Mouse (Mus musculus) neutrophil, adult 65 days (primary cell): ENCODE results near the gene Lrrc47. TPM values are rescaled to one million over a fixed set of nuclear protein-coding genes. Genes with fewer than 3 reads are reported as not detected.

Experiments
- total RNA-seq: library from RNA; stranded (reverse); gene quantifications from 2 replicates; pipeline ENCODE4 v1.2.4, GENCODE M21; 2023

The Lrrc47 gene
- total RNA-seq = 26.1 and 42.1 TPM in 2 replicates

DNA sequence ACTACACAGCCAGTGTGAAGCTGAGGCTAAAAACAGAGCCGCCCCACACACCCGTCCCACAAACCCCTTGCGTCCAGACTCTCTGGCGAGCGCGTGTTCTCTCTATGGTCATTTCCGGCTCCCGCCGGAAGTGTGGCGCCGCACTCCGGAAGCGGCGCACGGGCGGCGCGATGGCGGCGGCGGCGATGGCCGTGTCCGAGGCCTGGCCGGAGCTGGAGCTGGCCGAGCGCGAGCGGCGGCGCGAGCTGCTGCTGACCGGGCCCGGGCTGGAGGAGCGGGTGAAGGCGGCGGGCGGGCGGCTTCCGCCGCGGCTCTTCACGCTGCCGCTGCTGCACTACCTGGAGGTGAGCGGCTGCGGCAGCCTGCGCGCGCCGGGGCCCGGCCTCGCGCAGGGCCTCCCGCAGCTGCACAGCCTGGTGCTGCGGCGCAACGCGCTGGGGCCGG lies at the start of gene Lrrc47:
Gene Lrrc47, plus strand, starts transcription at position 86 of the 444 bp plus-strand sequence.

DNA sequence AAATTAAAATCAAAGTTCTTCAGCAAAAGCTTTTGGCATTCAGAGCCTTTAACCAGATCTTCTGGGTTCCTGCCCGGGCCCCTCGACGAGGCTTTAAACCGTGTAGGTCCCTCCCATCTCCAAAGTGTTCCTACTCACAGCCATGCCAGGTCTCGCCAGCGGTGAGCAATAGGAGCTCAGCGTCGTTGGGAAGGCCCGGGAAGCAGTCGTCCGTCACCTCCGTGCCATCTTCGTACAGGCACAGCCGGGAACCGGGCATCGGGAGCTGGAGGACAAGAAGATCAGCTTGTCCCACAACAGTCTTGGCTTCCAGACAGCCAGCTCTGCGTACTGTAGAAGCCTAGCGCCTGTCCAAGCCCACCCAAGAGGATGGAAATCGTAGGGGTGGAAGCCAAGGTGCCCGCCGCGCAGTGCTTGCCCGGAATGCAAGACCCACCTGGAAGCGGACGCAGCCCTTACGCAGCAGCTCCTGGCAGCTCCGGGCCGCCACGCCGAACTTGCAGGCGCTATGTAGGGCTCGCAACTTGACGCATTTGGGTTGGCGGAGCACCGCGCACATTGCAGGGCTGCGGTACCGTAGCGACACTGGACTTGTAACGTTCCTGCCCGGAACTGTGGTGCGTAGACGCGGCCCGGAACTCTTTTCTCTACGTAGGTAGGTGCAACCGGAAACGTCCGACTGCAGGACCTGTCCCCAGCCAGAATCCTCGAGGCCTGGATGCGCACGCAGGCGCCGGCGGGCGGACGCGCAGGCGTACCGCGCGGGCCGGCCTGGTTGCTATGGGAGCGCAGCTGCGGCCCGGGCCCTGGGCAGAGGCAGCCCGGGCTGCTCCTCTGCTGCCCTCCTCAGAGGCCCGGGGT lies 36.9 kb upstream of the Lrrc47 start, which contains the start of the genes Dffb and Cep104:
Gene Dffb, minus strand, starts transcription at position 696 of the 861 bp plus-strand sequence.
Gene Cep104, plus strand, starts transcription at position 764 of the 861 bp plus-strand sequence.

DNA sequence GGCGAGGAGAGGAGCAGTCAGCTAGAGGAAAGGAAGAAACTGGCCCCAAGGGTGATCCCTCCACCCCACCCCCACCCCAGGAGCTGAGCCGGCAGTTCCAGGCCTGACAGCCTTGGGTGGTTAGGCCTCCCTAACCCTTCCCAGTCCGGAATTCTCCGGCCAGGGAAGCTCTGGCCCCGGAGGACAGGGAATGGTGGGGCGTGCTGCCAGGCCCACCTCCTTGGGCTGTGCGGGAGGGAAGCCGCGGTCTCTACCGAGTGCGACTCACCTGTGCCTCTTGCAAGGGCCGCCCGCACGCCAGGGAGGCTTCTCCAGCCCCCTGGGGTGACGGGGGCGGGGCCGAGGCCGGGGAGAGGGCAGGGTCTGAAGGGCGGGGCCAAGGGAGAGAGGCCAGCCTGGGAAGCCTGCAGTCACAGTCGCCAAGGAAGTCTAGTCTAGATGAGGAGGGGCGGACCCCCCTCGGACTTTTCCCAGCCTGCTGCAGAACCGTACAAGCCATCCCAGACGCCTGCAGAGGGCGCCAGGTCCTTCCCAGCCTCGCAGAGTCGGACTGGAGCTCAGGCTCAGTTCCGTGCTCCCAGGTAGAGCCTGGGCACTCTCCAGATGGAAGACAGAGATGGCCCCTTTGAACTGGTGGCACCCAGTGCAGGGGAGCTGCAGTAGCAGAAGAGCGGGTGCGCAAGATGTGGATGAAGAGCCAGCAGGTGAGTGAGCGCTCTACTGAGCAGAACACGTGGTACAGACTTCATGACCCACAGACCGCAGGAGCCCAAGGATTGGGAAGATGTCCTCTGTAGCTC lies 14.3 kb downstream of the Lrrc47 start, which contains the start of gene Smim1:
Gene Smim1, minus strand, starts transcription at position 590 of the 800 bp plus-strand sequence.

DNA sequence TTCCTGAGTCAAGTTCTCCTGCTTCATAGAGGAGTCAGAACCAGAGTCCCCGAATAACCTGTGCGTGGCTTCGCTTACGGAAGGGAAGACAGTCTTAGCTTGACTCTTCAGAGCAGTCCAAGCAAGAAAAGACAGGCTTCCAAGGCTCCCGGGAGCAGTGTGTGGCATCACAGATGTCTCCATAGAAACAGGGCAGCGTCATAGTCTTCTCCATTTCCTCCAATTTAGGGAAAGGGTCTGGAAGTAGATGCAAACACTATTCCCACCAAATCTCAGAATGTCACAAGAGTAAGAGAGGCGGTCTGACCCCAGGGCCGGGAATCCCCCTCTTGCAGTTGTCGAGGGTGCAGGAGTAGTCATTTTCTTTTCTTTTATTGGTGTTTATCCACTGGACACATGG lies 31.0 kb downstream of the Lrrc47 start, which contains the start of gene Ccdc27:
Gene Ccdc27, minus strand, starts transcription at position 101 of the 400 bp plus-strand sequence.

Other genes with a start within 250 kb of the Lrrc47 start
- gene A430005L14Rik, start 54.5 kb upstream of the Lrrc47 start, total RNA-seq = 9.8 and 14.2 TPM in 2 replicates
- gene Dffb, start 36.6 kb upstream of the Lrrc47 start, total RNA-seq = 10.7 and 11.3 TPM in 2 replicates
- gene Cep104, start 36.5 kb upstream of the Lrrc47 start, total RNA-seq = 5.4 and 6.6 TPM in 2 replicates
- 0.18 TPM in 1 of 2 replicates, not detected in the other for gene Smim1, start 14.5 kb downstream of the Lrrc47 start, total RNA-seq
- gene Ccdc27, start 30.9 kb downstream of the Lrrc47 start, total RNA-seq = not detected in 2 replicates
- not detected in 2 replicates for gene Trp73, start 128.5 kb downstream of the Lrrc47 start, total RNA-seq
- 6.6 and 7.9 TPM in 2 replicates for gene Wrap73, start 130.6 kb downstream of the Lrrc47 start, total RNA-seq
- gene Tprgl, start 148.9 kb downstream of the Lrrc47 start, total RNA-seq = 157 and 167 TPM in 2 replicates
- 0.41 TPM in 1 of 2 replicates, not detected in the other for gene Megf6, start 159.0 kb downstream of the Lrrc47 start, total RNA-seq